Mouse (Mus musculus) adrenal gland, adult 8-10 months (tissue): ENCODE measurements around the gene Rab14. TPM values are rescaled to one million over a fixed set of nuclear protein-coding genes. Genes with fewer than 3 reads are reported as not detected.

Experiments
- DNase-seq: peaks from one replicate; pipeline ENCODE4 v3.0.0; 2022
- total RNA-seq, 4 experiments: library from RNA; stranded (reverse); gene quantifications; 2 replicates each; pipeline ENCODE4 v1.2.4; 2022

The Rab14 gene
- 100 to 1,000 TPM; 212 to 225 (median 218) TPM for total RNA-seq

DNA sequence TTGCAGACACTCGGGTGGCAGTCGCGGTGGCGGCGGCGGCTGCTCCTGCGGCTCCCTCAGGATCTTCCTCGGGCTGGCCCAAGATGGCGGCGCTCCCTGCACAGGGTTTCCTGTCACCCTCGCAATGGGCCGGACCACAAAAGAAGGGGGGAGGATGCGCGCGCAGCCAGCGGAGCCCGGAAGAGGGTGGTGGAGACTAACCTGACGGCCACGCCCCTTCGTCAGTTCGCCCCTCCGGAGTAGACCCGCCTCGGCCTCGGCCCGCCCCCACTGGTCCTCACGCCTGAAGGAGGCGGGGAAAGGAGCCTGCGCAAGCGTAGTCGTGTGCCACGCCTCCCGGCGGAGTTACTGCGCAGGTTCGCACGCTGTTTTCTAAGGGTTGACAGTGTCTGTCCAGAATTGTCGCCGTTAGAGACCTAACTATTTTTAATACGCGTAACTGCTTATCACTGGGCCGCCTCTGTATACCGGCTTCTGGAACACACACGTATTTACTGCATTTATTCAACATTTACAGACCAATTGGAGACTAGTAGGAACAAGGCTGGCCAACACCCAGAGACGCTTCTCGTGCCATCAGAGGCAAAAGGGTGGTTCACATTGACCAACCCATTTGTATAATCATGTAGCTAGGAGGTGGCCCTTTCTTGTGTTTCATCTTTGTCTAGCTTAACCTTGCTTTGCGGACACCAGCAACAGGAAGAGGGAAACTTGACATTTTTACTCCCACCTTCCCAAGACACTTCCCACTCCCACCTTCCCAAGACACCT is at the start of gene Rab14:
Rab14 (minus strand) TSS at position 223 of the 771 bp plus-strand sequence.
- peak; percentile 100 for DNase-seq

DNA sequence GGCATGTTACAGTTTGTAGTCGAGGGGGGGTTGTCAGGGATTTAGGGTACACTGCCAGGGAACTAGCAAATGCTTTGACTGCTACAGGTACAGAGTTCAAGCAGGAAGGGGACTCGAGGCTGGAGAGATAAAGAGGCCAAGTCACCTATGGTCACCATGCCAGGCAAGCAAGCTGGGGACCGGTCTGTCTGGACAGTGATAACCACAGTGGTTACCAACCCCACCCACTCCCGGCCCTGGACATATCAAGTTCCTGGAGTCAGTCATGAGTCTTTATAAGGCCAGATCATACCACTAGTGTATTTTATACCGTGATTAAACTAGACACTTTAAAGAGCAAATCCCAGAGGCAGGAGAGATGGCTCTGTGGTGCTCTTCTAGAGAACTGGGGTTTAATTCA is 46.8 kb upstream of the Rab14 start:
- no peak for DNase-seq

DNA sequence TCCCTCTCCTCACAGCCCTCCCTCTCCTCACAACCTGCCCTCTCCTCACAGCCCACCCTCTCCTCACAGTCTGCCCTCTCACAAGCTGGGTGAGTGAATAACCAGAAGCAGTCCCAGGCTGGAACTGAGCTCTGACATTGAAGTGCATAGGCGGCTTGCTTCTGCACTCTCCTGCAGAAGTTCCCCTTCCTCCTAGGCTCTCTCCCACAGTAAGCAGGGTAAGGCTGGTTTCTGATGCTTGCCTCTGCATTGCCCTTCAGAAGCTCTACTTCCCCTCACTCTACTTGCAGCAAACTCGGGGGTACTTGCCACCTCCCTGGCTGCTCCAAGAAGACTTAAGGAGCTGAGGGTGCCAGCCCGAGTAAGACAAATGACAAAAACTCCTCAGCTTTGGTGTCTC is 43.3 kb upstream of the Rab14 start:
- no peak for DNase-seq

DNA sequence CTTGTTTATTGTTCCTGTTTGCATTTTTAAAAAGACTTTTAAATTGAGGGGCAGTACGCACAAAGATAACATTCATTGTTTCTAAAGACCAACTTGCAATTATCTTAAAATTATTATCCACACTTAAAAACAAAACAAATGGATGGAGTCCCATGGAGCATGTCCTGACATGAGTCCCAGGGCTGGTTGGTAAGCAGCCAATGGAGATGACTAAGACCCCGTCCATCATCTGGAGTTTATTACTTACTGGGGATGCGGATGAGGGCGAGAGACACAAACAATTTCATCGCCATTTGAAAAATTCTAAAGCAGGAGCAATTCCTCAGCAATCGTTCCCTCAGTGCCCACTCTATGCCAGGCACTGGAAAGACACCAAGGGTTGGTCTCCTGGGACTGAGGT is 34.1 kb upstream of the Rab14 start:
- DNase-seq = no peak

DNA sequence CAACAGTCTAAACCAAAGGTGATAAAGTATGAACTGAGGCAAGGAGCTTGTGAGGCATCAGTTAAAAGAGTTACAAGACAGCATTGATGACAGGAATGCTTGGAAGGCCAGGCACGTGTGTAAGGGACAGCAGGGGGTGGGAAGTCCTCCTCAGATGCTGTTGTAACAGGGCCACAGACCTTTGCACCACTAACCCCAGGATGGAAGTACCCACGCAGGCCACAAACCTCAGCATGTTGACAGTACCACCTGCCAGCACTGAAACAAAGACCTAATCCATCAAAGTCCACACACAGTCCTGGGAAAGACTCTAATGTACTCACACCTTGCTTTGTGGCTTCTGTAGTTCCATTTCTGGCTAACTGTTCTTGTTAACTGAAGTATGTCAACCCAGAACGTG is 33.0 kb upstream of the Rab14 start:
- no peak for DNase-seq

DNA sequence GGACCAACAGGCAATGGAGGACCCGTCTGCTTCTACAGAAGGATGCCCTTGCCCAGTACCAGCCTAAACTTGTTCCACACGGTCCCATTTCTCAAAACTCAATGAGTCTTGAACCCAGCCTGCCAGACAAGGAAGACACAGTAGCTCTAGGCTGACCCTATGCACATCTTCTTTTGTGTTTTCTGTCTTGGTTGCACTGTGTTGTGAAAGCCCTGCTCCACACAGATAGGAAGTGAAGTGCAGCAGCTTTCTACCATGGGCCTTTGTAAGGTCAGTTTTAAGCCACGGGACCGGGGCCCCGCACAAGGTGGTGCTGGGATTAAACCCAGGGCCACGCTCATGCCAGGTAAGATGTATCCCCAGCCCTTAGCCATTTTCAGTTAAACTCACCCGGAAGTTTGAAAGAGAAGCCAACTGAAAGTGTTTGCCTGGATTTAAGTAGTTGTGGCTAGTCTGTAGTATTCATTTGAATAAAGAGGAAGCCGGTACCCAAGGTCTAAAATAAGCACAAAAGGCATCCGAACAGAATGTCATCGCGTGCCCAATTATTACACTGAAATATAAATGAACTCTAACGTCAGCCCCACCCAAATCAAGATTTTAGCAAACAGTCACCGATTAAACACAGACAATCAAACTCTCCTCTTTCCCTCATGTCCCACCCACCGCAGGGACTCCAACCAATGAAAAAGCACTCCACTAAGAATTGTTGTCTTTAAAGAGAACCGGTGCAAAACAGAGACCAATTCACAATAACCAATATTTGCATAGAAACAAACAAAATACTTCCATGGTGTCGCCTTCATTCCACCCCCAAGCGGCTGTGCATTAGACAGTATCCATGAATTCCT is 31.9 kb upstream of the Rab14 start:
- no peak for DNase-seq

DNA sequence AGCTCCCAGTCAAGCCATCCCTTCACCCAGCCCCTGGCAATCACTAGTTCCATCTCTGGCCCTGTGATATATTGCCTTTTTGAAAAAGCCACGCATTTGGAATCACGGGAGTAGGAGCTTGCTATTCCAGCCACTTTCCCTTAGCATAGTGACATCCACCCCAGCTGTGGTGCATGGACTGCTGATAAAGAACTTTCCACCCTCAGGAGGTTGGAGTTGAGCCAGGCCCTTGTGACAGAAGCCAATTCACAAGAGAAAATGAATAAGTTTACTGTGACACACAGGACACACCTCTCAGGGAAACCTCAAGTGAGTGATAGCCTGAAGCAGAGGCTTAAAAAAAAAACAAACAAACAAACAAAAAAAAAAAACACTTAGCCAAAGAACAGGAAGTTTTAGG is 31.0 kb upstream of the Rab14 start:
- no peak for DNase-seq

DNA sequence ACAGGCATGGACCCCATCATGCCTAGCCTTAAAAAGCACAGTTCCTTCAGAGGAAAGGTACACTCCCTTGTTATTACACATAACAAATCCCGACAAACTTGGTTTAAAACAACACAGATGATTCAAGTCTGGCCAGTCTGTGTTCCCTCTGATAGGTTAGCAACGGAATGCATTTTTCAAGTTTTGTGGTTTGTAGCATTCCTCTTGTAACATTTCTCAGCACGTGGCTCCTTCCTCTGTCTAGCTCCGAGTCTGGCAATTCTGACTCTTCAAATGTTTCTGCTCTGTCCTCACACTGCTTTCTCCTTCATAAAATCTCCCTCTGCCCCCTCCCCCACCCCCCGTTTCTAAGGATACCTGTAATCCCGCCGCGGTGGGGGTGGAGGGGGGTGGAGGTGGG is 29.3 kb upstream of the Rab14 start:
- no peak for DNase-seq

DNA sequence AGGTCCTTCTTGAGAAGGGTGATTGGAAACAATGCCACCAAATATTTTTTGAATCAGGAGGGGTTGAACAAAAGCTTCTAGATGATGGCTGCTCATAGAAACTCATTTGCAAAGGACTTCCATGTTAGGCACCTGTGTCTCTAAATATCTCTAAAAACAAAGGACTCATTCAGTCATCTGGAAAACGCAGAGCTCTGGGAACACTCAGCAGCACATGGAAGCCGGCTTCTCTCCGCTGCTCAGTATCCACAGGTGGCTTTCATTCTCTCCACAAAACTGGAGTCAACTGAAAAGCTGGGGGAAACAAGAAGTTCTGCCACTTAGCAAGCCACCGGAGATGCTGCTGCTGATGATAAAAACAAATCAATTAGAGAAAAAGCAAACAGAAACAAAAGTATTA is 27.2 kb upstream of the Rab14 start:
- no peak for DNase-seq

DNA sequence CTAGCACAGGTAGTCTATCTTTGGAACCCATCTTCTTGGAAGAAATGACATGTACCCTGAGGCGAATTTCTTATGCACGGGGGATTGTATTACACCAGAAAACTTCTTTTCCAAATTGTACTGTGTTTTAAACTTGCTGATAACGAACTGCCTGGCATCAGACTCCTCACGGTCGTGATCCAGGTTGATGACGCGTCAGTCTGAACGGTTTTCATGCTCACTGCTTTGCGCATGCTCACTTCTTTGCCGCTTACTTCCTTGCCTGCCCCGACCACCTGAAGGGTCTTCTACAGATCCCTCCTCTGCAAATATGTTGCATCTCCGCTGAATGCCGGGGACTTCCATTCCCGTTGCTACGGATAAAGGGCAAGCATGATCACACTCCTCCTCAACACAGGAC is 23.4 kb upstream of the Rab14 start:
- no peak for DNase-seq

DNA sequence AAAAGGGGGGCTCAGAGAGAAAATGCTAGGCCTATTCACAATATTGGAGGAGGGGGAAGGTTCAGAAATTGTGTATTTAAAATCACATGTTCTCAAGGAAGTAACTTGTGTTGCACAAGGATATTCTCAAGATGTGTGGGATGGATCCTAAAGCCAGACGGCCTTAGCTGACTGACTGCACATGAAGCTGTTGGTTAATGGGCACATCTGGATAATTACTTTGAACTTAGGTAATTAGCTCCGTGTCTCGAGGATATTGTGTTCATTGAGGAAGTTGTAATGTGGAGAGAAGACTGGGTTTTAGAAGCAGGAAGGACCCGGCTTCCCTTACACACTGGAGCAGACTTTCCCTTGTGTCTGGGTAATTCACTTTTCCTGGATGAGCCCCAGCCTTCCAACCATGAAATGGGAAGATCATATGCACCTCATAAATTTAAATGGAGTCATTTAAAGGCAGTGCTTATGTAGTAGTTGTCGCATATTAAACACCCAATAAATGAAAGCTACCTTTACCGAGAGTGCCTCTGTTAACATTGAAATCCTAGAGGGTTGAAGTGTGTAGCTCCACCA is 22.0 kb upstream of the Rab14 start:
- DNase-seq = no peak

DNA sequence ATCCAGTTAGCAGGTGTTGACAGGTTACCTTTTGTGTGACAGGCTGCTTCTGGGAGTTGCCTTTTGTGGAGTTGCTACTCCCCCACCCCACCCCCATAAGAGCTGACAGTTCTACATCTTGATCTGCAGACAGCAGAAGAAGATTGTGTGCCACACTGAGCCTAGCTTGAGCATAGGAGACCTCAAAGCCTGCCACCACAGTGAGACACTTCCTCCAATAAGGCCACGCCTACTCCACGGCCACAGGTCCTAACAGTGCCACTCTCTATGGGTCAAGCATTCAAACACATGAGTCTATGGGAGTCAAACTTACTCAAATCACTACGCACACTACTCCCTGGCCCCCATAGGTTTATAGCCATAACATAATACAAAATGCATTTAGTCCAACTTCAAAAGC is 17.8 kb upstream of the Rab14 start:
- DNase-seq = no peak

DNA sequence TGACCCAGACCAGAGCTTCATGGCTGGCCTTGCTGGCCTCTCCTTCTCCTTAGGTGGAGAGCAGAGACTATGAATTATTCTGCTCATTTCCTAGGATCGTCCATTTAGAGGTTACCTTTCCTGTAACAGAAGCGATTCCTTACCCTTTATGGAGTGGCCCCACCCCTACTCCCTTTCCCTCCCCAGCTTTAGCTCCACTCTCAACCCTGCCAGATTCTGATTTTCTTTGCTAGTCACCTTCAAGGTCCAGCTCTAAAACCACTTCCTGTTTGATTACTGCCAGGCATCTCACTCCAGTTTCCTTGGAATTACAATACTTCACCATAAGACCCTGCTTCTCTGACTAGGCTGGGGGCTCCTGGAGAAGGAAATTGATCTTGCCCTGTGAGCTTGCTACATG is 15.8 kb upstream of the Rab14 start:
- no peak for DNase-seq

DNA sequence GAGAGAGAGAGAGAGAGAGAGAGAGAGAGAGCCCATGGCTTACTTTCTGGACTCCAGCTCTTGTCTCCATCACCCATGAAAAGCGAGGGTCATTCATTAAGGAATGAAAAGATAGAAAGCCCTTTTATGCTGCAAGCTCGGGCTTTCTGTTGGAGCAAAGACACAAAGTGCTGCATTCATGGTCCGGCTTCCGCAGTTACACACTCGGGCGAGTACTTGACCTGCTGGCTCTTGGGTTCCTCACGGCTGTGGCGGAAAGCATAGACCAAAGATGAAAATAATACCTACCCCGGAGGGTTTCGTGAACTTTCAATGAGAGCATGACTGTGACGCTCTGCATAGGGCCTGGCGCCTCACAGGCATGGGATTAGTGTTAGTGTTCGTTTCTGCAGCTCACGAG is 14.4 kb upstream of the Rab14 start:
- no peak for DNase-seq

DNA sequence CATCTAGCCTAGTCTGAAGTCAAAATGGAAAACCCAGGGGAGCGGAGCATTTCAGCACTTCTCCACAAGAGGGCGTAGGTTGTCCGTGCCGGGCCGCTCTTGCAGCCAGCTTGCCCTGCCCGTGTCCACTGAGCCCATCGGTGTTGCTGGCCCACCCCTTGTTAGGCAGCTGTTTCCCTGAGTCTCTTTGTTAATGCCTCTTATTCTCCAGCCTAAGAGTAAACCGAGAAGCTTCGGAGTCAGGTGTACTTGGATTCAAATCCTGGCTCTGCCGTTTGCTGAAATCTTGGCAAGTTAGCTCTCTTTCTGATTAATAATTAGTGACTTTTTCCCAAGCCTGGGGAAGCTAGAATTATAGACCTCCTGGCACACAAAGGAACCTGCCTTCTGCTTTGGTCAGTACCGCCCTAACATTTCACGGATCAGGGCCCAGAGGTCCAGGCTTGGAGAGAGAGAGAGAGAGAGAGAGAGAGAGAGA is 14.0 kb upstream of the Rab14 start:
- peak; percentile 71 for DNase-seq

DNA sequence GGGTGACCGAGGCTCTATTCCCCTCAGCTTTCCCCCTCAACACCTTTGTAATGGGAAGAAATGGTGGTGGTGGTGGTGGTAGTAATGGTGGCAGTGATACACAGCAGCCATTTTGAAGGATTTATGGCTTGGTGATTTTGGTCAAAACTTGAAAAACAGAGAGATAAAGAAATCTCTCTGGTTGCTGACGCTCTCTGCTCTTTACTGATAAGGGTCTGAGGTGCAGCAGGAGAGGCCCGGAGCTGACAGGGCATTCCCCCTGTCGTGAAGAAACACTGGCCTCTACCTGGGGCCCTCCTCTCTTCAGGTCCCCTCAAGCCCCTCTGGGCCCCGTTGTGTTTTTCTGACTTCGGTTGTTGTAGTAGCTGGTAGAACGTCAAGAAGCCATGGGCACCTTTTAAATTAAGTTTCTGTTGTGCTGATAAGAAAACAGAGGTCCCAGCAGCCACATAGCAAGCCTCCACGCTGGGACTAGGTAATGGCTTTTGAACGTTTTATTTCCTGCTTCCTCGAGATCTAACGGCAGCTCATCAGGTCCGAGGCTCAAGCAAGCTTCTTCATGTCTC is 12.5 kb upstream of the Rab14 start:
- no peak for DNase-seq

DNA sequence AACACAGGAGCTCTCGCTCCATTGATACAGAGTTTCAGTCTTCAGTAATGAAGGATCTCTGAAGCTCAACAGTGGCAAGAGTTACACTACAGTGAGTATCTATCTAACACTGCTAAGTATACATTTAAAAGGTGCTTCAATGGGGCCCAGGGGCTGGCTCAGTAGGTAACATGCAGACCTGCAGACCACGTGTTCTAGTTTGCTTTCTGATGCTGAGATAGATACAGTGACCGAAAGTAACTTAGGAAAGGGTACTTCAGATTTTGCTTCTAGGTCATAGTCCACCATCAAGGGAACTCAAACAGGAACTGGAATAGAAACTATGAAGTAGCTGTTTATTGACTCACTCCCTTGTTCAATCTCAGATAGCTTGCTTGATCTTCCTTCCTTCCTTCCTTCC is 10.8 kb upstream of the Rab14 start:
- DNase-seq = no peak

DNA sequence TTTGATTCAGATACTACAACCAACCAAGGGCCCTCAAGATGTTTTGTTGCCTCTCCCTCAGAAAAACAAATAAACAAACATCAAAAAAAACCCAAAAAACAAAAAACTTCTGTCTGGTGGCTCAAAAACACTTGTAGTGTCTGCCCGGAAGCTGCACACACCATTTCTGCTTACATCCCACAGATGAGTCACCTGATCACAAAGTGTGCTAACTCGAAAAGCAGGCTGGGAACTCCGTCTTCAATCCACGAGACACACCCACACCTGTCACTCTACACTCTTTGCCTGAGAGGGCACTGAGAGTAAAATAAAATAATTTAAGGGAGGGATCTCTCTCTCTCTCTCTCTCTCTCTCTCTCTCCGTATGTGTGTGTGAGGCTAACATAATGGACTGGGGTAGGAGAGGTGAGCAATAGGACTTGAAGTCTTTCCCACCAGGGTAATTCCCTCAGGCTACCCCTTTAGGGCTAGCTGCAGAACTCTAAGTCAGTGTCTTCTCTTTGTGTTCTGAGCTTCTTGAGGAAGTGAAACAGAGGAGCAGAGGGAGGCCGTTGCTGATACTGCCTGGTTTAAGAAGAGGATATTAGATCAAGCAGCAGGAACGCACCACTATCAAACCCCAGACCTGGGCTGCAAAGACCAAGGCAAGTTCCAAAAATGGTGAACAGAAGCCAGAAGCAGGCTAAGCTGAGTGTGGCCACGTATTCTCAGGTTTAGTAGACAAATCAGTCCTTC is 8.2 kb upstream of the Rab14 start:
- DNase-seq = no peak

DNA sequence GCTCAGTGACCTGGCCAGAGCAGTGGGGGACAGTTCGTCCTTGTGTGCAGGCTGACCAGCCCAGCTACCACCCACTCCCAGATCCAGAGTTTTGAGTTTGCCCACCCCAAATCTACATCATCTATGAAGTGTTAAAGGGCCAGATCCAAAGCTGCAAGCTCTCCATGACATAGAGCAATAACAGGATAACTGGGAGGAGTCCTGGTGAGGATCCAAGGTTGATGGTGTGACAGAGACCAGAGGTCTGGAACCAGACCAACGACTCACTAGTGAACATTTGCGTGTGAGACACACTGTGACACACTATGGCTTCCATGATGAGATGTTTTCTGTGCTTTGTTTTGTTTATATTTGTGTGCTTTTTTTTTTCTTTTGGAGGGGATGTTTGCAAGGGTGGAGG is 7.1 kb upstream of the Rab14 start:
- DNase-seq = no peak

DNA sequence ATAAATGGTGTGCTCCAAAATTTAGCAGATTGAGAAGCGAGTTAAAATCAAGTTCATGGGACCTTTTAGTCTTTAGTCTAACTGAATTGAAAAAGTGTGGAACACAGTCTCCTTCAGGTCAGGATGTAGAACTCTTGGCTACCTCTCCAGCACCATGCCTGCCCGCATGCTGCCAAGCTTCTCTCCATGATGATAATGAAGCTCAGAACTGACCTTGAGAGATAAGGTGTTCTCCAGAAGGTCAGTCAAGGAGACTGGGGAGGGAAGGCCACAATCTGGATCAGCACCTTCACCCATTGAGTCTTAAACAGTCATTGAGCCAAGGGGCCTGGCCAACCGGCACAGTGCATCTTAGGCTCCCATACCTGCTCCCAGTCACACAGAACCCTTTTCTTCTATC is 5.8 kb upstream of the Rab14 start:
- no peak for DNase-seq

DNA sequence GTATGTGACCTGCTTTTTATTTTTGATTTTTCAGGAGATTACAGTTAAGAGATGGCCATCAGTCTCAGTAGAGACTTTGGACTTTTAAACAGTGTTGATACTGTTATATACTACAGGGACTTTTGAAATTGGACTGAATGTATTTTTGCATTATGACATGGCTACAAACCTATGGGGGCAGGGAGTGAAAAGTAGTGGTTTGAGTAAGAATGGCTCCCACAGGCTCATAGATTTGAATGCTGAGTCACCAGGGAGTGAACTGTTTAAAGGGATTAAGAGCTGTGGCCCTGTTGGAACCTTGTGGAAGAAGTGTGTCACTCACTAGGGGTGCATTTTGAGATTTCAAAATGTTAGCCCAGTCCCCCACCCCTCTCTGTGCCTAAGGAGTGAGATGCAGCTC is 2.8 kb upstream of the Rab14 start:
- no peak for DNase-seq
